Mouse (Mus musculus): ENCODE measurements around the gene Osbp2. TPM values are rescaled to one million over a fixed set of nuclear protein-coding genes. Genes with fewer than 3 reads are reported as not detected.

The Osbp2 gene
- polyA plus RNA-seq, 1 experiment: 3.3 TPM

- Histone ChIP-seq H3K27me3 (replicated peaks; ENCODE audit: control insufficient read depth, insufficient read depth, low read length) (0 out of 2 replicates have a peak, but pooled peaks cover 1% of the 10 kb centered on the region), H3K4me1 (ENCODE audit: control insufficient read depth, insufficient read depth, low read length) (no peaks in the 10 kb centered on the region; the same call in 1 of the 2 replicates), H3K4me3 (ENCODE audit: insufficient read depth, low read depth, low read length) (no peak overlapping the region), H3K36me3 (ENCODE audit: control insufficient read depth, insufficient read depth, low read length) (peaks cover 1% of the 10 kb centered on the region), H3K27ac (ENCODE audit: insufficient read depth, low read depth, low read length) (no peak overlapping the region)
- TF ChIP-seq CTCF (conservative IDR thresholded peaks at IDR 0.05; ENCODE audit: insufficient read depth, insufficient read length, low read depth, low read length): no peak
- no peak for TF ChIP-seq POLR2A (IDR thresholded peaks at IDR 0.05; ENCODE audit: low read depth, low read length)
- no peak for DNase-seq
- 46% methylated on average over 3 of the region's 3 CpGs for whole genome bisulfite sequencing
Measured at GRCm38 (mm10) chr11:3667506-3667905, 196.2 kb downstream of the Osbp2 start.

GRCm38 (mm10) chr11:3661964-3662363 is 201.7 kb downstream of the Osbp2 start:
- no peak for DNase-seq
- 83% methylated on average over 2 of the region's 2 CpGs for WGBS
- H3K27me3 ChIP-seq (replicated peaks; ENCODE audit: control insufficient read depth, insufficient read depth, low read length): 0 out of 2 replicates have a peak, but pooled peaks cover 1% of the 10 kb centered on the region
- no peaks in the 10 kb centered on the region for H3K4me1 ChIP-seq (ENCODE audit: control insufficient read depth, insufficient read depth, low read length)
- peaks cover 4% of the 10 kb centered on the region; the same call in 1 of the 2 replicates for H3K36me3 ChIP-seq (ENCODE audit: control insufficient read depth, insufficient read depth, low read length)
- H3K27ac ChIP-seq (ENCODE audit: insufficient read depth, low read depth, low read length): no peak overlapping the region
- no peak for TF ChIP-seq CTCF (conservative IDR thresholded peaks at IDR 0.05; ENCODE audit: insufficient read depth, insufficient read length, low read depth, low read length)
- TF ChIP-seq POLR2A (IDR thresholded peaks at IDR 0.05; ENCODE audit: low read depth, low read length): no peak
- H3K4me3 ChIP-seq (ENCODE audit: insufficient read depth, low read depth, low read length): no peak overlapping the region

Other genes starting within 250 kb of the Osbp2 start
- gene Morc2a, start 214.7 kb downstream of the Osbp2 start, polyA plus RNA-seq (2012; rRNA removed): 8.6 and 9.2 TPM in 2 replicates
- 0.83 and 1.1 TPM in 2 replicates for gene 4921536K21Rik, start 31.2 kb upstream of the Osbp2 start, polyA plus RNA-seq (2012; rRNA removed)
- gene Dusp18, start 31.3 kb upstream of the Osbp2 start, polyA plus RNA-seq (2012; rRNA removed): 7.0 and 7.1 TPM in 2 replicates
- 8.1 and 10.6 TPM in 2 replicates for gene Slc35e4, start 50.8 kb upstream of the Osbp2 start, polyA plus RNA-seq (2012; rRNA removed)
- 2,179 and 2,584 TPM in 2 replicates for gene Tcn2, start 68.3 kb upstream of the Osbp2 start, polyA plus RNA-seq (2012; rRNA removed)
- 33.3 and 33.8 TPM in 2 replicates for gene Pes1, start 100.1 kb upstream of the Osbp2 start, polyA plus RNA-seq (2012; rRNA removed)
- 0.34 and 0.73 TPM in 2 replicates for gene 4930556J24Rik, start 112.9 kb upstream of the Osbp2 start, polyA plus RNA-seq (2012; rRNA removed)
- gene Gal3st1, start 119.7 kb upstream of the Osbp2 start, polyA plus RNA-seq (2012; rRNA removed): 71.7 and 91.3 TPM in 2 replicates
- gene Sec14l4, start 167.6 kb upstream of the Osbp2 start, polyA plus RNA-seq (2012; rRNA removed): 0.36 and 0.39 TPM in 2 replicates
- gene Sec14l3, start 200.9 kb upstream of the Osbp2 start, polyA plus RNA-seq (2012; rRNA removed): 8.8 and 11.7 TPM in 2 replicates
- 30.1 and 31.2 TPM in 2 replicates for gene Mtfp1, start 231.5 kb upstream of the Osbp2 start, polyA plus RNA-seq (2012; rRNA removed)